Mouse (Mus musculus) CH12.LX (cell line): ENCODE measurements around the gene Gpr183. TPM values are rescaled to one million over a fixed set of nuclear protein-coding genes. Genes with fewer than 3 reads are reported as not detected.

ENCODE experiments used
- DNase-seq: peaks from one replicate; pipeline ENCODE4 v3.0.0-alpha.2; 2013; ENCODE audit errors: extremely low read depth
- H3K27ac ChIP-seq: 2 replicates; pipeline ENCODE4 v1.5.1; 2012; ENCODE audit warnings: low read depth, mild to moderate bottlenecking, control low read depth, moderate library complexity; ENCODE audit not compliant: insufficient read depth
- H3K27me3 ChIP-seq: replicated peaks from 2 replicates; pipeline ENCODE3; 2012; ENCODE audit warnings: inconsistent platforms
- H3K36me3 ChIP-seq, 2 experiments: replicated peaks in 1 of 2; 2 replicates each; pipeline versions ENCODE3 to v1.6.1; 2012; ENCODE audit warnings: inconsistent platforms in 1 of 2, low read length in 1 of 2, mild to moderate bottlenecking in 1 of 2, mixed read lengths in 1 of 2, moderate library complexity in 1 of 2; ENCODE audit not compliant: control insufficient read depth in 1 of 2, insufficient read depth in 1 of 2
- H3K4me1 ChIP-seq, 2 experiments: 2 replicates each; pipeline ENCODE4 v1.6.1; 2012; ENCODE audit warnings: inconsistent platforms in 1 of 2, moderate library complexity in 1 of 2; ENCODE audit not compliant: insufficient read depth in 2 of 2, control insufficient read depth in 1 of 2
- H3K4me2 ChIP-seq: 2 replicates; pipeline ENCODE4 v1.6.1; 2012; ENCODE audit warnings: low read depth, mild to moderate bottlenecking, control low read depth; ENCODE audit not compliant: poor library complexity, insufficient read depth, severe bottlenecking
- H3K4me3 ChIP-seq, 3 experiments: fragments of 150-350 bp in 1 of 3; sonication (generic) in 1 of 3; replicated peaks in 1 of 3; 2 replicates each; pipeline versions ENCODE3 to v1.5.1; 2011 to 2012; ENCODE audit warnings: low read depth in 2 of 3, low read length in 2 of 3, mild to moderate bottlenecking in 2 of 3, moderate library complexity in 2 of 3, control low read depth in 1 of 3, improper control_type of control experiment in 1 of 3, inconsistent platforms in 1 of 3, mixed read lengths in 1 of 3; ENCODE audit not compliant: poor library complexity in 1 of 3
- H3K79me2 ChIP-seq: replicated peaks from 2 replicates; pipeline ENCODE4 v1.6.1; 2012; ENCODE audit warnings: mild to moderate bottlenecking, moderate library complexity; ENCODE audit not compliant: control insufficient read depth, poor library complexity, insufficient read depth, severe bottlenecking; ENCODE audit errors: extremely low read depth
- H3K9ac ChIP-seq: 2 replicates; pipeline ENCODE4 v1.6.1; 2012; ENCODE audit warnings: low read depth, mild to moderate bottlenecking, control low read depth, moderate library complexity; ENCODE audit not compliant: insufficient read depth
- H3K9me3 ChIP-seq: replicated peaks from 2 replicates; pipeline ENCODE3; 2012; ENCODE audit warnings: low read length, inconsistent platforms, mixed read lengths
- CHD1 ChIP-seq: IDR thresholded peaks from 2 replicates; pipeline ENCODE4 v1.6.1; 2012; ENCODE audit warnings: low read depth, low read length, improper control_type of control experiment, inconsistent platforms
- CHD2 ChIP-seq: IDR thresholded peaks from 2 replicates; pipeline ENCODE4 v1.6.1; 2011; ENCODE audit warnings: low read length, improper control_type of control experiment
- CTCF ChIP-seq, 2 experiments: IDR thresholded peaks in 1 of 2; conservative IDR thresholded peaks in 1 of 2; 2 replicates each; pipeline ENCODE4 v1.5.1; 2011 to 2012; ENCODE audit warnings: low read depth in 2 of 2, low read length in 2 of 2, improper control_type of control experiment in 1 of 2, inconsistent platforms in 1 of 2, mild to moderate bottlenecking in 1 of 2, moderate library complexity in 1 of 2
- IRF4 ChIP-seq: IDR thresholded peaks from 2 replicates; pipeline ENCODE4 v1.6.1; 2014; ENCODE audit warnings: low read depth, mild to moderate bottlenecking, inconsistent platforms, low read length, improper control_type of control experiment
- JUN ChIP-seq: IDR thresholded peaks from 2 replicates; pipeline ENCODE4 v1.6.1; 2011; ENCODE audit warnings: low read depth, mild to moderate bottlenecking, low read length, improper control_type of control experiment, moderate library complexity; ENCODE audit not compliant: insufficient read depth
- KAT2A ChIP-seq: IDR thresholded peaks from 2 replicates; pipeline ENCODE4 v1.6.1; 2012; ENCODE audit warnings: low read length, improper control_type of control experiment, inconsistent platforms; ENCODE audit not compliant: insufficient replicate concordance
- MAZ ChIP-seq: IDR thresholded peaks from 2 replicates; pipeline ENCODE4 v1.6.1; 2012; ENCODE audit warnings: low read depth, mild to moderate bottlenecking, inconsistent platforms, low read length, improper control_type of control experiment, moderate library complexity
- MYC ChIP-seq: IDR thresholded peaks from 2 replicates; pipeline ENCODE4 v1.6.1; 2011; ENCODE audit warnings: low read depth, mild to moderate bottlenecking, improper control_type of control experiment, low read length
- NELFE ChIP-seq: IDR thresholded peaks from 2 replicates; pipeline ENCODE4 v1.6.1; 2011; ENCODE audit warnings: low read depth, low read length, improper control_type of control experiment
- PAX5 ChIP-seq: IDR thresholded peaks from 2 replicates; pipeline ENCODE4 v1.6.1; 2012; ENCODE audit warnings: low read length, inconsistent platforms, mixed read lengths
- POLR2A ChIP-seq: IDR thresholded peaks from 2 replicates; pipeline ENCODE4 v1.6.1; 2011; ENCODE audit warnings: low read depth, mild to moderate bottlenecking, improper control_type of control experiment, low read length
- POLR2AphosphoS2 ChIP-seq: IDR thresholded peaks from 2 replicates; pipeline ENCODE4 v1.6.1; 2011; ENCODE audit warnings: low read depth, low read length, improper control_type of control experiment
- RCOR1 ChIP-seq: conservative IDR thresholded peaks from 2 replicates; pipeline ENCODE4 v1.6.1; 2012; ENCODE audit warnings: low read depth, mild to moderate bottlenecking, inconsistent platforms, low read length, improper control_type of control experiment
- TCF12 ChIP-seq: IDR thresholded peaks from 2 replicates; pipeline ENCODE4 v1.6.1; 2014; ENCODE audit warnings: low read depth, mild to moderate bottlenecking, inconsistent platforms, low read length, improper control_type of control experiment
- UBTF ChIP-seq: IDR thresholded peaks from 2 replicates; pipeline ENCODE4 v1.6.1; 2012; ENCODE audit warnings: low read depth, mild to moderate bottlenecking, inconsistent platforms, low read length, improper control_type of control experiment, moderate library complexity
- USF2 ChIP-seq: conservative IDR thresholded peaks from 2 replicates; pipeline ENCODE4 v1.6.1; 2011; ENCODE audit warnings: low read depth, low read length, improper control_type of control experiment
- ZC3H11A ChIP-seq: IDR thresholded peaks from 2 replicates; pipeline ENCODE4 v1.6.1; 2012; ENCODE audit warnings: low read depth, mild to moderate bottlenecking, inconsistent platforms, low read length, improper control_type of control experiment
- dilution Hi-C: fragments of 300-500 bp; cut with MboI; formaldehyde crosslinking; loops from 2 replicates; pipeline ENCODE4 v1.14.3; 2020; ENCODE audit warnings: low sequenced_read_pairs; ENCODE audit not compliant: extremely low pct_unique_long_range_greater_than_20kb, extremely low pct_ligation_motif_present
- in situ Hi-C: fragments of 300-500 bp; cut with MboI; formaldehyde crosslinking; loops from 3 replicates; pipeline ENCODE4 v1.14.3; 2019; ENCODE audit warnings: low sequenced_read_pairs, low pct_ligation_motif_present, low pct_unique_long_range_greater_than_20kb, mixed read lengths
- polyA plus RNA-seq: library from polyadenylated mRNA; unstranded; fragments of >175 nt; gene quantifications from 2 replicates; pipeline ENCODE4 v1.2.1, GENCODE M21; 2012; ENCODE audit warnings: low read depth; ENCODE audit not compliant: insufficient read length
- total RNA-seq, 2 experiments: library from RNA; depleted of rRNA; stranded (reverse); fragments of 300-350 nt in 1 of 2; fragments of >200 nt in 1 of 2; gene quantifications; 2 replicates each; pipeline ENCODE4 v1.2.3; 2012 to 2014

Gene Gpr183
- total and polyA plus RNA-seq, 3 experiments = 3.6 to 16.3 (median 8.3) TPM

DNA sequence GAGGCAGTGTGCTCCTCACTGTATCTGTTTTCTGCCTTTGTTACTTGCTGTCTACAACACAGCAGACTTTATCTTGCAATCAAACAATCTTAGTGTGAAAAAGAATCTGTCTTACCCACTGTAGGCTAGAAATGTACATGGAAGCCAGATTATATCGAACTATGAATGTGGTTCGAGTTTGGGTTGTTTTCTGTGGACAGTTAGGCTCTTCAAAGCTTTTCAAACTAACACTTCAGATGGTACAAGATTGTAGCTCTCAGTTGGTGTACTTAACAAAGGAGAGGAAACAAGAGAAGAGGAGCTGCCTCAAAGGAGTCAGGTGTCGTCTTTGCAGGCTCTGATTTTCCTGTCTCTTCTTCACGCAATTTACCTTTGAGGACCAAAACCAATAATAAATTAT lies 22.7 kb upstream of the Gpr183 start:
- in situ Hi-C loops = no loop called here
- H3K79me2 ChIP-seq = no peaks in the 10 kb centered on the region
- H3K9ac ChIP-seq = no peak overlapping the region
- H3K27me3 ChIP-seq = no peaks in the 10 kb centered on the region
- H3K4me1 ChIP-seq = peaks cover 7 to 58% of the 10 kb centered on the region in 2 experiments
- dilution Hi-C loops = no loop called here
- no peak overlapping the region for H3K4me2 ChIP-seq
- no peaks in the 10 kb centered on the region for H3K9me3 ChIP-seq
- no peak for DNase-seq
- TF ChIP-seq RCOR1 (no peak), CHD2 (no peak), CHD1 (no peak), MAZ (no peak), POLR2AphosphoS2 (no peak), TCF12 (no peak), ZC3H11A (no peak)
- peaks cover 0 to 53% of the 10 kb centered on the region in 2 experiments for H3K36me3 ChIP-seq
- no peak overlapping the region for H3K4me3 ChIP-seq
- H3K27ac ChIP-seq = no peak overlapping the region

DNA sequence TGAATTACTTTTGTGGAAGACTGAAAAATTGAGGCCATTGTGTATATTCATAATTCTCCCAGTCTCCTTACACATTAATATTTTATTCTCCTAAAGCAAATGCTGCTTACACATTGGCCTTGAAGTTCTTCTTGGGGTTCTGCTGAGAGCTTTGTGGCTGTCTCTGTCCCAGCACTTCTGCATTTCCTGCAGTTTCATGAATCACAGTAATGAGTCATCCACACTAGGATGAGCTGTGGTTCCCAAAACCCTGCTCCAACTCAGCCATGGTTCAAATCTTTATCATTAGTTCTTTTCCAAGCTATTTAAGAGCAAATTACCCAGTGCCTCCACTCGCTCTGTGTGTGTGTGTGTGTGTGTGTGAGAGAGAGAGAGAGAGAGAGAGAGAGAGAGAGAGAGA lies 22.3 kb upstream of the Gpr183 start:
- Histone ChIP-seq H3K27ac (no peak overlapping the region), H3K79me2 (no peaks in the 10 kb centered on the region), H3K9me3 (no peaks in the 10 kb centered on the region), H3K36me3 (peaks cover 0 to 50% of the 10 kb centered on the region in 2 experiments), H3K27me3 (no peaks in the 10 kb centered on the region), H3K4me2 (no peak overlapping the region), H3K9ac (no peak overlapping the region), H3K4me1 (peaks cover 7 to 55% of the 10 kb centered on the region in 2 experiments)
- no peak for DNase-seq
- dilution Hi-C loops = no loop called here
- TF ChIP-seq MYC = no peak
- no peak for TF ChIP-seq KAT2A
- no peak for TF ChIP-seq PAX5
- no peak for TF ChIP-seq IRF4
- TF ChIP-seq POLR2A = no peak
- no peak for TF ChIP-seq NELFE
- TF ChIP-seq CTCF (conservative IDR thresholded peaks at IDR 0.05 in 1 of 2, IDR thresholded peaks at IDR 0.05 in 1 of 2; ENCODE audit: low read depth in 2 of 2, low read length in 2 of 2) = no peak
- TF ChIP-seq JUN = no peak
- no peak for TF ChIP-seq ZC3H11A
- TF ChIP-seq USF2 = no peak
- TF ChIP-seq UBTF = no peak
- TF ChIP-seq, all 38 proteins: peak for 0
- in situ Hi-C loops = no loop called here
- no peak overlapping the region for H3K4me3 ChIP-seq
